Mouse (Mus musculus): ENCODE data around the gene Hnrnpa0. TPM values are rescaled to one million over a fixed set of nuclear protein-coding genes. Genes with fewer than 3 reads are reported as not detected.

The Hnrnpa0 gene
- total and polyA plus RNA-seq, 3 experiments: 165 to 381 (median 209) TPM

GRCm38 (mm10) chr13:58115227-58115626 lies 13.1 kb downstream of the Hnrnpa0 start:
- Histone ChIP-seq H3K36me3 (ENCODE audit: control insufficient read depth in 1 of 2, insufficient read depth in 2 of 2, low read length in 2 of 2) (no peaks in the 10 kb centered on the region), H3K27me3 (ENCODE audit: control insufficient read depth in 1 of 2, insufficient read depth in 2 of 2, low read length in 2 of 2) (no peaks in the 10 kb centered on the region), H3K4me3 (ENCODE audit: control insufficient read depth in 1 of 2, insufficient read depth in 1 of 2, low read depth in 2 of 2, low read length in 2 of 2) (no peak overlapping the region), H3K4me1 (ENCODE audit: control insufficient read depth in 1 of 2, insufficient read depth in 2 of 2, low read length in 2 of 2) (peaks cover 0 to 2% of the 10 kb centered on the region in 2 experiments; a peak in 1 of 4 replicates), H3K9me3 (replicated peaks; ENCODE audit: insufficient read depth, low read length) (no peaks in the 10 kb centered on the region), H3K9ac (ENCODE audit: control insufficient read depth, low read depth, low read length, poor library complexity, severe bottlenecking) (no peak overlapping the region), H3K79me2 (ENCODE audit: control insufficient read depth, insufficient read depth, low read length, poor library complexity) (no peaks in the 10 kb centered on the region), H3K27ac (ENCODE audit: control insufficient read depth, low read depth, low read length) (no peak overlapping the region)
- DNase-seq (ENCODE audit: low read depth, low spot score): peak; percentile 41
- TF ChIP-seq EP300 (IDR thresholded peaks at IDR 0.05; ENCODE audit: low read depth in 1 of 2, low read length in 2 of 2) (peak in 1 of 2 experiments; percentile 12; a peak in 1 of 4 replicates), MXI1 (IDR thresholded peaks at IDR 0.05; ENCODE audit: low read depth, low read length) (no peak), TAL1 (IDR thresholded peaks at IDR 0.05; ENCODE audit: low read length) (peak; percentile 47), CHD2 (IDR thresholded peaks at IDR 0.05; ENCODE audit: low read length) (no peak), USF1 (IDR thresholded peaks at IDR 0.05; ENCODE audit: low read depth, low read length) (no peak)

- Histone ChIP-seq H3K27ac (ENCODE audit: control insufficient read depth, low read depth, low read length) (no peak within 1 kb of the TSS), H3K79me2 (ENCODE audit: control insufficient read depth, insufficient read depth, low read length, poor library complexity) (no peaks in the 10 kb centered on the region), H3K9me3 (replicated peaks; ENCODE audit: insufficient read depth, low read length) (no peaks in the 10 kb centered on the region), H3K36me3 (ENCODE audit: control insufficient read depth in 1 of 2, insufficient read depth in 2 of 2, low read length in 2 of 2) (no peaks in the 10 kb centered on the region), H3K4me1 (ENCODE audit: control insufficient read depth in 1 of 2, insufficient read depth in 2 of 2, low read length in 2 of 2) (peaks cover 0 to 2% of the 10 kb centered on the region in 2 experiments; a peak in 1 of 4 replicates), H3K27me3 (ENCODE audit: control insufficient read depth in 1 of 2, insufficient read depth in 2 of 2, low read length in 2 of 2) (no peaks in the 10 kb centered on the region), H3K4me3 (ENCODE audit: control insufficient read depth in 1 of 2, insufficient read depth in 1 of 2, low read depth in 2 of 2, low read length in 2 of 2) (no peak within 1 kb of the TSS), H3K9ac (ENCODE audit: control insufficient read depth, low read depth, low read length, poor library complexity, severe bottlenecking) (no peak within 1 kb of the TSS)
- DNase-seq (ENCODE audit: low read depth, low spot score): no peak
- TF ChIP-seq SMC3 (IDR thresholded peaks at IDR 0.05; ENCODE audit: low read depth, low read length): no peak
- TF ChIP-seq GATA1 (IDR thresholded peaks at IDR 0.05; ENCODE audit: low read depth, low read length): no peak
- no peak for TF ChIP-seq HCFC1 (IDR thresholded peaks at IDR 0.05; ENCODE audit: low read depth, low read length)
Observed at GRCm38 (mm10) chr13:58113061-58113900, 15.1 kb downstream of the Hnrnpa0 start, which contains the start of gene Klhl3. Gene Klhl3 (minus strand): TSS chr13:58113592.

- peaks cover 0 to 2% of the 10 kb centered on the region in 2 experiments; a peak in 1 of 4 replicates for H3K4me1 ChIP-seq (ENCODE audit: control insufficient read depth in 1 of 2, insufficient read depth in 2 of 2, low read length in 2 of 2)
- H3K9ac ChIP-seq (ENCODE audit: control insufficient read depth, low read depth, low read length, poor library complexity, severe bottlenecking): no peak overlapping the region
- no peaks in the 10 kb centered on the region for H3K36me3 ChIP-seq (ENCODE audit: control insufficient read depth in 1 of 2, insufficient read depth in 2 of 2, low read length in 2 of 2)
- H3K9me3 ChIP-seq (replicated peaks; ENCODE audit: insufficient read depth, low read length): no peaks in the 10 kb centered on the region
- H3K79me2 ChIP-seq (ENCODE audit: control insufficient read depth, insufficient read depth, low read length, poor library complexity): no peaks in the 10 kb centered on the region
- H3K27ac ChIP-seq (ENCODE audit: control insufficient read depth, low read depth, low read length): no peak overlapping the region
- no peak for TF ChIP-seq SIN3A (IDR thresholded peaks at IDR 0.05; ENCODE audit: low read length)
- no peak for TF ChIP-seq SMC3 (IDR thresholded peaks at IDR 0.05; ENCODE audit: low read depth, low read length)
- TF ChIP-seq HCFC1 (IDR thresholded peaks at IDR 0.05; ENCODE audit: low read depth, low read length): no peak
- TF ChIP-seq USF1 (IDR thresholded peaks at IDR 0.05; ENCODE audit: low read depth, low read length): no peak
- TF ChIP-seq MEF2A (IDR thresholded peaks at IDR 0.05; ENCODE audit: extremely low read depth, insufficient replicate concordance, low read depth, low read length, poor library complexity, severe bottlenecking): no peak
- TF ChIP-seq CHD2 (IDR thresholded peaks at IDR 0.05; ENCODE audit: low read length): no peak
- TF ChIP-seq JUND (IDR thresholded peaks at IDR 0.05; ENCODE audit: low read depth, low read length): no peak
- TF ChIP-seq ETS1 (IDR thresholded peaks at IDR 0.05; ENCODE audit: low read depth, low read length): no peak
- no peak for TF ChIP-seq MXI1 (IDR thresholded peaks at IDR 0.05; ENCODE audit: low read depth, low read length)
- no peak overlapping the region for H3K4me3 ChIP-seq (ENCODE audit: control insufficient read depth in 1 of 2, insufficient read depth in 1 of 2, low read depth in 2 of 2, low read length in 2 of 2)
- no peak for DNase-seq (ENCODE audit: low read depth, low spot score)
- no peaks in the 10 kb centered on the region for H3K27me3 ChIP-seq (ENCODE audit: control insufficient read depth in 1 of 2, insufficient read depth in 2 of 2, low read length in 2 of 2)
Observed at GRCm38 (mm10) chr13:58112601-58113041, 15.7 kb downstream of the Hnrnpa0 start.

Measured in MEL (cell line).